Mouse (Mus musculus) lung, embryonic 16.5 days (tissue): Measurements from ENCODE around the gene Pea15a. TPM values are rescaled to one million over a fixed set of nuclear protein-coding genes. Genes with fewer than 3 reads are reported as not detected.
A peak's percentile ranks its signal among the peaks of the same experiment; 100 is the strongest.

Source experiments
- ATAC-seq: fragments of 200-750 bp; cut with Nextera tagmentation; 2 replicates; pipeline ENCODE4 v1.8.0; 2017; ENCODE audit warnings: low read depth, mild to moderate bottlenecking, moderate library complexity
- H3K27ac ChIP-seq: fragments of 300-500 bp; sonication (generic); 2 replicates; pipeline ENCODE4 v1.5.1; 2014; ENCODE audit warnings: mild to moderate bottlenecking, control low read depth, low read length
- H3K27me3 ChIP-seq: fragments of 300-500 bp; sonication (generic); 2 replicates; pipeline ENCODE4 v1.6.1; 2014; ENCODE audit warnings: low read depth, low read length, mixed read lengths; ENCODE audit not compliant: control insufficient read depth, insufficient read depth
- H3K36me3 ChIP-seq: fragments of 300-500 bp; sonication (generic); 2 replicates; pipeline ENCODE4 v1.6.1; 2014; ENCODE audit warnings: low read length; ENCODE audit not compliant: control insufficient read depth, insufficient read depth
- H3K4me1 ChIP-seq: fragments of 300-500 bp; sonication (generic); replicated peaks from 2 replicates; pipeline ENCODE4 v1.6.1; 2014; ENCODE audit warnings: low read length, mixed read lengths; ENCODE audit not compliant: control insufficient read depth, insufficient read depth
- H3K4me2 ChIP-seq: fragments of 300-500 bp; sonication (generic); 2 replicates; pipeline ENCODE4 v1.6.1; 2014; ENCODE audit warnings: low read depth, low read length, control low read depth
- H3K4me3 ChIP-seq: fragments of 300-500 bp; sonication (generic); 2 replicates; pipeline ENCODE4 v1.5.1; 2014; ENCODE audit warnings: mild to moderate bottlenecking, low read length, control low read depth
- H3K9ac ChIP-seq: fragments of 300-500 bp; sonication (generic); 2 replicates; pipeline ENCODE4 v1.6.1; 2014; ENCODE audit warnings: low read length, control low read depth
- H3K9me3 ChIP-seq: fragments of 300-500 bp; sonication (generic); 2 replicates; pipeline ENCODE4 v1.6.1; 2016; ENCODE audit warnings: low read length; ENCODE audit not compliant: control insufficient read depth
- WGBS: fragments of 180-500 bp; shearing (Covaris S2); extraction: QIAGEN DNeasy Blood & Tissue Kit; methylation state at CpG from one replicate; pipeline ENCODE4 v1.1.7; 2014; 5-methylcytosine and 5-hydroxymethylcytosine counted together
- polyA plus RNA-seq: library from polyadenylated mRNA; unstranded; fragments of >200 nt; fragmentation: Nextera tagmentation; extraction: Ambion mirVana; gene quantifications from 2 replicates; pipeline ENCODE4 v1.2.1, GENCODE M21; 2015

Gene Pea15a
- polyA plus RNA-seq, 1 experiment from 2014 or later = 147 TPM

- H3K9me3 ChIP-seq = no peaks in the 10 kb centered on the region
- peak overlapping the region; percentile 60 for H3K4me2 ChIP-seq
- no peaks in the 10 kb centered on the region for H3K36me3 ChIP-seq
- WGBS = 14% methylated on average over 7 of the region's 7 CpGs
- peak overlapping the region; percentile 71 for H3K4me3 ChIP-seq
- no peaks in the 10 kb centered on the region for H3K27me3 ChIP-seq
- peak overlapping the region; percentile 80 for H3K9ac ChIP-seq
- peaks cover 46% of the 10 kb centered on the region for H3K4me1 ChIP-seq
- peak; percentile 10 for ATAC-seq
- H3K27ac ChIP-seq = peak overlapping the region; percentile 80
Observed at GRCm38 (mm10) chr1:172207111-172207584, 544 bp upstream of the Pea15a start.

GRCm38 (mm10) chr1:172205741-172206087 is 890 bp downstream of the Pea15a start:
- Histone ChIP-seq H3K4me3 (peak overlapping the region; percentile 71), H3K4me2 (peak overlapping the region; percentile 60), H3K9ac (peak overlapping the region; percentile 80), H3K36me3 (peaks cover 3% of the 10 kb centered on the region; the same call in 1 of the 2 replicates), H3K9me3 (no peaks in the 10 kb centered on the region), H3K27me3 (no peaks in the 10 kb centered on the region), H3K4me1 (peaks cover 60% of the 10 kb centered on the region), H3K27ac (peak overlapping the region; percentile 80)
- ATAC-seq = no peak
- WGBS = 6% methylated on average over 3 of the region's 3 CpGs

- ATAC-seq = no peak
- H3K9ac ChIP-seq = peak overlapping the region; percentile 80
Observed at GRCm38 (mm10) chr1:172204814-172205740, 1.5 kb downstream of the Pea15a start.

GRCm38 (mm10) chr1:172204033-172204813 is 2.4 kb downstream of the Pea15a start:
- H3K36me3 ChIP-seq = peaks cover 12% of the 10 kb centered on the region
- no peaks in the 10 kb centered on the region for H3K9me3 ChIP-seq
- peak overlapping the region; percentile 38 for H3K9ac ChIP-seq
- H3K27ac ChIP-seq = peak overlapping the region; percentile 88
- peaks cover 64% of the 10 kb centered on the region for H3K4me1 ChIP-seq
- H3K27me3 ChIP-seq = no peaks in the 10 kb centered on the region
- H3K4me2 ChIP-seq = peak overlapping the region; percentile 40
- WGBS = 30% methylated on average over 9 of the region's 9 CpGs
- no peak overlapping the region for H3K4me3 ChIP-seq
- no peak for ATAC-seq

More at GRCm38 (mm10) chr1:172204814-172205740, 1.5 kb downstream of the Pea15a start:
- H3K4me2 ChIP-seq = peak overlapping the region; percentile 60
- no peaks in the 10 kb centered on the region for H3K27me3 ChIP-seq
- H3K9me3 ChIP-seq = no peaks in the 10 kb centered on the region
- peaks cover 64% of the 10 kb centered on the region for H3K4me1 ChIP-seq
- H3K4me3 ChIP-seq = peak overlapping the region; percentile 71
- H3K27ac ChIP-seq = peak overlapping the region; percentile 88
- WGBS = 34% methylated on average over 15 of the region's 15 CpGs
- peaks cover 5% of the 10 kb centered on the region; the same call in 1 of the 2 replicates for H3K36me3 ChIP-seq

- peak overlapping the region; percentile 88 for H3K27ac ChIP-seq
- H3K27me3 ChIP-seq = no peaks in the 10 kb centered on the region
- peaks cover 16% of the 10 kb centered on the region for H3K36me3 ChIP-seq
- H3K9ac ChIP-seq = peak overlapping the region; percentile 16; the same call in 1 of the 2 replicates
- peaks cover 64% of the 10 kb centered on the region for H3K4me1 ChIP-seq
- ATAC-seq = no peak; the same call in 1 of the 2 replicates
- no peak overlapping the region for H3K4me3 ChIP-seq
- H3K4me2 ChIP-seq = peak overlapping the region; percentile 35
- WGBS = 11% methylated on average over 4 of the region's 4 CpGs
- no peaks in the 10 kb centered on the region for H3K9me3 ChIP-seq
Observed at GRCm38 (mm10) chr1:172203566-172203965, 3.0 kb downstream of the Pea15a start.

- no peaks in the 10 kb centered on the region for H3K9me3 ChIP-seq
- peaks cover 20% of the 10 kb centered on the region for H3K36me3 ChIP-seq
- no peak overlapping the region for H3K4me3 ChIP-seq
- H3K4me1 ChIP-seq = peaks cover 64% of the 10 kb centered on the region
- no peaks in the 10 kb centered on the region for H3K27me3 ChIP-seq
- peak overlapping the region; percentile 16; the same call in 1 of the 2 replicates for H3K9ac ChIP-seq
- ATAC-seq = peak; percentile 6; the same call in 1 of the 2 replicates
- 18% methylated on average over 2 of the region's 2 CpGs for WGBS
- H3K27ac ChIP-seq = peak overlapping the region; percentile 88
- peak overlapping the region; percentile 35; the same call in 1 of the 2 replicates for H3K4me2 ChIP-seq
Observed at GRCm38 (mm10) chr1:172202894-172203522, 3.6 kb downstream of the Pea15a start.

GRCm38 (mm10) chr1:172201967-172202880 is 4.4 kb downstream of the Pea15a start:
- WGBS = 19% methylated on average over 14 of the region's 14 CpGs
- ATAC-seq = no peak
- Histone ChIP-seq H3K4me3 (no peak overlapping the region), H3K4me1 (peaks cover 61% of the 10 kb centered on the region), H3K27me3 (no peaks in the 10 kb centered on the region), H3K9me3 (no peaks in the 10 kb centered on the region), H3K36me3 (peaks cover 27% of the 10 kb centered on the region), H3K4me2 (peak overlapping the region; percentile 34), H3K27ac (peak overlapping the region; percentile 88), H3K9ac (peak overlapping the region; percentile 29; the same call in 1 of the 2 replicates)

- H3K4me2 ChIP-seq = 0 out of 2 replicates have a peak overlapping the region, but pooled peaks have one; percentile 12
Observed at GRCm38 (mm10) chr1:172200871-172201447, 5.6 kb downstream of the Pea15a start.

More at GRCm38 (mm10) chr1:172200871-172201447, 5.6 kb downstream of the Pea15a start:
- H3K9me3 ChIP-seq = no peaks in the 10 kb centered on the region
- H3K27me3 ChIP-seq = no peaks in the 10 kb centered on the region
- peaks cover 55% of the 10 kb centered on the region for H3K4me1 ChIP-seq
- peaks cover 39% of the 10 kb centered on the region for H3K36me3 ChIP-seq
- no peak for ATAC-seq
- 28% methylated on average over 7 of the region's 7 CpGs for WGBS
- no peak overlapping the region for H3K4me3 ChIP-seq
- H3K27ac ChIP-seq = peak overlapping the region; percentile 55
- no peak overlapping the region for H3K9ac ChIP-seq
